Mouse (Mus musculus) forebrain, embryonic 15.5 days (tissue): ENCODE measurements around the gene Dohh. TPM values are rescaled to one million over a fixed set of nuclear protein-coding genes. Genes with fewer than 3 reads are reported as not detected.

Experiments
- microRNA-seq: library from miRNA; unstranded; fragments of <30 nt; microRNA quantifications from one replicate; pipeline ENCODE4, GENCODE M21; 2016
- polyA plus RNA-seq: library from polyadenylated mRNA; unstranded; fragments of >200 nt; fragmentation: Nextera tagmentation; extraction: Ambion mirVana; gene quantifications from 2 replicates; pipeline ENCODE4 v1.2.1, GENCODE M21; 2015

Gene Dohh
- polyA plus RNA-seq, 1 experiment from 2014 or later = 88.2 TPM

Small RNA genes lying within 50 kb of the gene (microRNA-seq; reads per million reads assigned to microRNA genes)
- gene Mir1191b = 0.66 reads per million
- not detected for gene Mir6913

Other genes starting within 250 kb of the Dohh start
- gene Zbtb7a, start 249.2 kb upstream of the Dohh start, polyA plus RNA-seq = 12.1 and 15.1 TPM in 2 replicates
- gene Pias4, start 216.5 kb upstream of the Dohh start, polyA plus RNA-seq = 54.9 and 57.8 TPM in 2 replicates
- gene Eef2, start 207.8 kb upstream of the Dohh start, polyA plus RNA-seq = 633 and 637 TPM in 2 replicates
- 56.8 and 61.3 TPM in 2 replicates for gene Dapk3, start 201.4 kb upstream of the Dohh start, polyA plus RNA-seq
- gene 4930442H23Rik, start 200.6 kb upstream of the Dohh start, polyA plus RNA-seq = 0.14 and 0.19 TPM in 2 replicates
- 0.11 TPM in 1 of 2 replicates, not detected in the other for gene Nmrk2, start 182.4 kb upstream of the Dohh start, polyA plus RNA-seq
- 72.6 and 75.3 TPM in 2 replicates for gene Atcay, start 153.6 kb upstream of the Dohh start, polyA plus RNA-seq
- 19.5 and 21.2 TPM in 2 replicates for gene Zfr2, start 151.3 kb upstream of the Dohh start, polyA plus RNA-seq
- 22.4 TPM in 2 replicates for gene Matk, start 131.5 kb upstream of the Dohh start, polyA plus RNA-seq
- 97.3 and 104 TPM in 2 replicates for gene Mrpl54, start 117.5 kb upstream of the Dohh start, polyA plus RNA-seq
- gene Apba3, start 117.5 kb upstream of the Dohh start, polyA plus RNA-seq = 33.5 and 37.5 TPM in 2 replicates
- gene Tjp3, start 92.8 kb upstream of the Dohh start, polyA plus RNA-seq = 8.5 and 9.0 TPM in 2 replicates
- 123 and 127 TPM in 2 replicates for gene Pip5k1c, start 91.5 kb upstream of the Dohh start, polyA plus RNA-seq
- 40.7 and 42.4 TPM in 2 replicates for gene Cactin, start 63.3 kb upstream of the Dohh start, polyA plus RNA-seq
- 3.1 and 4.3 TPM in 2 replicates for gene Tbxa2r, start 55.7 kb upstream of the Dohh start, polyA plus RNA-seq
- not detected in 2 replicates for gene Gipc3, start 41.2 kb upstream of the Dohh start, polyA plus RNA-seq
- 41.4 and 43.3 TPM in 2 replicates for gene Hmg20b, start 33.9 kb upstream of the Dohh start, polyA plus RNA-seq
- 11.2 and 11.9 TPM in 2 replicates for gene Mfsd12, start 26.9 kb upstream of the Dohh start, polyA plus RNA-seq
- 0.73 and 1.3 TPM in 2 replicates for gene 4930404N11Rik, start 18.6 kb upstream of the Dohh start, polyA plus RNA-seq
- gene Fzr1, start 5.9 kb upstream of the Dohh start, polyA plus RNA-seq = 133 and 135 TPM in 2 replicates
- gene Gm48551, start within 50 bp of the Dohh start, polyA plus RNA-seq = 5.4 and 6.6 TPM in 2 replicates
- gene Gm48552, start 4.6 kb downstream of the Dohh start, polyA plus RNA-seq = 2.9 and 3.1 TPM in 2 replicates
- gene Smim24, start 8.6 kb downstream of the Dohh start, polyA plus RNA-seq = 1.2 and 1.8 TPM in 2 replicates
- 24.2 and 29.4 TPM in 2 replicates for gene Nfic, start 71.2 kb downstream of the Dohh start, polyA plus RNA-seq
- gene Celf5, start 98.3 kb downstream of the Dohh start, polyA plus RNA-seq = 76.1 and 78.5 TPM in 2 replicates
- 60.3 and 65.0 TPM in 2 replicates for gene Ncln, start 112.0 kb downstream of the Dohh start, polyA plus RNA-seq
- gene S1pr4, start 115.7 kb downstream of the Dohh start, polyA plus RNA-seq = 0.69 and 0.73 TPM in 2 replicates
- 0.57 and 0.84 TPM in 2 replicates for gene Gna15, start 139.8 kb downstream of the Dohh start, polyA plus RNA-seq
- 99.8 and 103 TPM in 2 replicates for gene Gna11, start 160.8 kb downstream of the Dohh start, polyA plus RNA-seq
- 665 and 705 TPM in 2 replicates for gene Aes, start 175.1 kb downstream of the Dohh start, polyA plus RNA-seq
- gene Tle2, start 190.1 kb downstream of the Dohh start, polyA plus RNA-seq = 27.3 and 28.0 TPM in 2 replicates
- gene Tle6, start 216.6 kb downstream of the Dohh start, polyA plus RNA-seq = 3.0 and 4.2 TPM in 2 replicates
- gene BC025920, start 221.8 kb downstream of the Dohh start, polyA plus RNA-seq = 3.0 and 3.1 TPM in 2 replicates
- 56.5 and 56.7 TPM in 2 replicates for gene Sirt6, start 243.4 kb downstream of the Dohh start, polyA plus RNA-seq
- 11.5 and 12.6 TPM in 2 replicates for gene Ankrd24, start 244.1 kb downstream of the Dohh start, polyA plus RNA-seq